Mouse (Mus musculus): ENCODE results near the gene Csnk2a1.

Gene Csnk2a1

DNA sequence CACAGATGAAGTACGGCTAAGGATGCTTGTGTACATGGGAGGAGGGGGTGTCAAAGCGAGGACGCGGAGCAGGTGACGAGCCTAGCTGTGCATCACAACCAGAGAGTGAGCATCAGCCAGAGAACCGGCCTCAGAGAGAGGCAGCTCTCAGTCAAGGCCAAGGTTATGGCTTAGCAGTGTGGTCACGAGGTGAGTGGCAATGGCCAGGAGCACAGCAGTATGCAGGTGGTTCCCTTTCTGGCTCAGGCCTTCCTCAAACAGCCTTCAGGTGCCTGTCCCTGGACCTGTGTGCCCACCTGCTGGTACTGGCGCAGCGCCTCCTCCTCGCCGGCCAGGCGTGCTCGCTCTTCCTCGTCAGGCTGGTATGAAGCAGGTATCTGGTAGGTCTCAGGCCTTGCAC is 97.3 kb downstream of the Csnk2a1 start:
- DNase-seq (ENCODE audit: low read depth, low spot score) = no peak

DNA sequence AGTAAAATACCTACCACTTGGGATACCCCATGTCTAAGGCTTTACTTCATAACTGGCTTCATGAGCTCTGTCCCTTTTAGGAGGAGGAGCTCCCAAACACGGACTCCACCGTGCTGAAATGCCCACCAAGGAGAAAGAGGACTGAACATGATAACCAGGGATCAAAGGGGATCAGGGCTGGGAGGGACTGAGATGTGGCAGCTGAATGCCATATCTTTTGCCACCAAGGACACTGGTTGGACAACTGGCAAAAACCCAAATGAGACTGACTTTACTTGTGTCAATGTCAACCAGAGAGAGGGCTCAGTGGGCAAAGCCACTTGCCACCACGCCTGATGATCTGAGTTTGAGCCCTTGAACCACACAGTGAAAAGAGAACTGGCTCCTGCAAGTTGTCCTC is 98.2 kb downstream of the Csnk2a1 start:
- no peak for DNase-seq (ENCODE audit: low read depth, low spot score)

DNA sequence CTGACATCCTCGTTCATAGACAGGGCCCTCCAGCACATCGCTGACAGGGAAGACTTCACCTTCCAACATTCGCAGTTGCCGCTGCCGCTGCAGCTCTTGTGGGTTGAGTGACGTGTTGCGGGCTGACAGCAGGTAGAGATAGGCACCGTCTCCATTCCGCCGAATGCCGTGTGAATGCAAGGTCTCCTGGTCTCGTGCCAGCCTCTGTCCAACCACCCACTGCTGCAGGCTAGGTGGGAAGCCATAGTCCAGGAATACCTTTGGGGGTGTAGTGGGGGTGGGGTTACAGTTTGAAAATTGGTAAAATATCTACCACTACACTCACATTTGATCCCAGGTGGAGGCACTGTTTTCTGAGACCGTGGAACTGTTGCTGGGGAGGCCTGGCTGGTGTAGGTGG is 99.5 kb downstream of the Csnk2a1 start:
- DNase-seq (ENCODE audit: low read depth, low spot score) = no peak

DNA sequence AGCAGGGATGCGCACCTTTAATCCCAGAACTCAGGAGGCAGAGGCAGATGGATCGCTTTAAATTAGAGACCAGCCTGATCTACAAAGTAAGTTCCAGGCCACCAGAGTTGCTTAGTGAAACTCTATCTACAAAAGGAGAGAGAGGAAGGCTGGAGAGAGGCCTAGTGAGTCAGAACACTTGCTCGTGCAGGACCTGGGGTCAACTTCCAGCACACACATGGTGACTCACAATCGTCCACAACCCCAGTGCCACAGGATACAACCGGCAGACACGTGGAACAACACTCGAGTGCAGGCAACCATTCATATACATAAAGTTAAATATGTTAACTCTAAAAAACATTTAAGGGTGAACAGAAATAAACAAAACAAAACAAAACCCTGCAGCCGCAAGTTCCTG is 100.0 kb downstream of the Csnk2a1 start:
- DNase-seq (ENCODE audit: low read depth, low spot score) = no peak

DNA sequence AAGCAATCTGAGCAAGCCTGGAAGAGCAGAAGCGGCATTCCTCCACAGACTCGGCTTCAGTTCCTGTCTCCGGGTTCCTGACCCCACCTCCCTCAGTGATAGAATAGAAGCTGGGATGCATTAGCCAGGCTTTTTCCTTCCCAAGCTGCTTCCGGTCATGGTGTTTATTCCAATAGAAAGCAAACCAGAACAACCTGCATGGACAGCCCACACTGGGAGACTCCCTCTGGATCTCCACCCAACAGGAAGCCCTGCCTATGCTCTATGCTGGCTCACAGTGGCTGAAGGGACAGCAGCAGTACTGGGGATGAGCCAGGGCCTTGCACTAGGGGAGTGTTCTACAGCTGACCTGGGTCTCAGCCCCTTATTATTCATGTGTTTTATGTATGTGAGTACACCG is 101.3 kb downstream of the Csnk2a1 start:
- DNase-seq (ENCODE audit: low read depth, low spot score) = no peak

- DNase-seq (ENCODE audit: low read depth, low spot score) = no peak
Observed at GRCm38 (mm10) chr2:152330858-152331423, 104.3 kb downstream of the Csnk2a1 start.
